Mouse (Mus musculus) left cerebral cortex, postnatal 4 days (tissue): ENCODE measurements around the gene Rimklb. TPM values are rescaled to one million over a fixed set of nuclear protein-coding genes. Genes with fewer than 3 reads are reported as not detected.
"Not testable (repeated sequence)": the region's sequence is repeated elsewhere in the genome, so short reads cannot be mapped to it uniquely, and the experiment has no call there.

Experiments
- DNase-seq: peaks from one replicate; pipeline ENCODE4 v3.0.0-alpha.2; 2022
- intact Hi-C: fragments of 180-260 bp; cut with DNase I; formaldehyde crosslinking; loops from one replicate; pipeline ENCODE4 v1.15.1; 2025
- total RNA-seq, 2 experiments: library from RNA; stranded (reverse); gene quantifications; 2 replicates each; pipeline ENCODE4 v1.2.3; 2021

Gene Rimklb
- 100 to 1,000 TPM; 392 to 432 TPM for total RNA-seq

DNA sequence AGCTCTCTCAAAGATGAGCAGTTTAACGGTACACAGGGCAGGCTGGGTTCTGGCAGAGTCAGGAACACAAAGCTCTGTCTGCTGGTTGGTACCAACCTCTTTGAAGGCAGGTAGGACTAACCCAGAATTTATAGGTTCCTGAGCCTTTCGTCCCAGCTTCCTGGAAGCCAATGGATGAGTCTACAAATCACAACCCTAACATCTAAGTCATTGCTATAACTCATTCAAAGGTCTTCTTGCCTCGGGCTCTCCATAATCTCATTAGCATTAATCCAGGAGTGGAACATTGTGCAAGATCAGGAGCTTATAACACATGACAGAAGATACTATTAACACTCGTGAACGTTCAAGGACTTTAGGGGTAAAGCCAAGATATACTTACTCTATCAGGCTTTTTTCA, at the start of gene Rimklb:
Gene Rimklb (minus strand): TSS at position 101 of the 400 bp plus-strand sequence.
- intact Hi-C loops, result loop anchor here (5.0 kb wide), 1 partner anchor 64 kb away; no protein-coding TSS in a partner anchor
- no peak for DNase-seq

DNA sequence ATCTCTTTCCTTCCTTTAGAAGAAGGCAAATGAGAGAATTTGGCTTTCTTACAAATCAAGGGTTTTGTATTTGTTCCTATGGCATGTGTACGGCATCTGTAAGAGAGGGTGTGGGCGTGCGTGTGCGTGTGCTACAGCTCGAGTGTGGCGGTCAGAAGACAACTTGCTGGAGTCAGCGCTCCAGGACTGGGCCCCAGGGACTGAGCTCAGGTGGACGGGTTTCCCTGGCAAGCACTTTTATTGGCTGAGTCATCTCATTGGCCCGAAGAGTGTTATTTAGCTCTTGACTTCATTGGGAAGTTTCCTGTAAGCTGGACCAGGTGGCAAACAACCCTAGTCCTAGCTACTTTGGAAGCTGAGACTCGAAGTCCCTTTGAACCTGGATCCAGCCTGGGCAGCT, 47.4 kb upstream of the Rimklb start:
- intact Hi-C loops, result no loop called here
- no peak for DNase-seq

DNA sequence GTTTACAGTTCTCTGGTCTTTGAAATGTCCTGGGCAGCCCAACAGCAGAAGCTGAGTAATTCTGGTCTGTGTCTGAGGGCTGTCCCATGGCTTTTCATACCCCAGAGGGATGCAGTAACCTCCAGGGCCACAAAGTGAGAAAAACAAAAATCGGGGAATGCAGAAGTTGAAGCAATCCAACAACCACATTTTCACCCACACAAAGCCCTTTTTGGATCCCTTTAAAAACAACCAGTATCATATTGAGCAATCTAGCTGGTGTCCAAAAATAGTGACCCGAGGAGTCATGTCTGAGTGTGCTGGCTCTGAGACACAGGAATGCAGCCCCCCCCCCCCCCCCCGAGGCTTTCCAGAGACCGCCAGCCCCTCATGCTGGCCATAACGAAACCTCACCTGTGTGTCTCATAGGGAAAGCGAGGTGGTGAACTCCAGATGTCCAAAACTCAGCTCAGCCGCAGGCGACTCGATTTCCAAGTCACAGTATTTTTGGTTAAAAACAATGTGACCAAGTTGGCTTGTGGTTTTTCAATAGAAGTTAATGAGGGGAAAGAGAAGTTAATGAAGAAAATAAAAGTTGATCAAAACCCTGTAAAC, 46.8 kb upstream of the Rimklb start:
- intact Hi-C loops, result no loop called here
- DNase-seq, result no peak

DNA sequence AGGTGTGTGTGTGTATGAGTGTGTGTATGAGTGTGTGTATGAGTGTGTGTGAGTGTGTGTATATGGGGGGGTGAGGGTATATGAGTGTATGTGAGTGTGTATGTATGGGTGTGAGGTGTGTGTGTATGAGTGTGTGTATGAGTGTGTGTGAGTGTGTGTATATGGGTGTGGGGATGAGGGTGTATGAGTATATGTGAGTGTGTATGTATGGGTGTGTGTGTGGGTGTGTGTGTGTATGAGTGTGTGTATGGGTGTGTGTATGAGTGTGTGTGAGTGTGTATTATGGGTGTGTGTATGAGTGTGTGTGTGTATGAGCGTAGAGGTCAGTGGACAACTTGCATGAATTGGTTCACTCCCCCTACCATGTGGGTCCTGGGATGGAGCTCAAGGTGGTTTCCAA, 46.1 kb upstream of the Rimklb start:
- intact Hi-C loops, result no loop called here

DNA sequence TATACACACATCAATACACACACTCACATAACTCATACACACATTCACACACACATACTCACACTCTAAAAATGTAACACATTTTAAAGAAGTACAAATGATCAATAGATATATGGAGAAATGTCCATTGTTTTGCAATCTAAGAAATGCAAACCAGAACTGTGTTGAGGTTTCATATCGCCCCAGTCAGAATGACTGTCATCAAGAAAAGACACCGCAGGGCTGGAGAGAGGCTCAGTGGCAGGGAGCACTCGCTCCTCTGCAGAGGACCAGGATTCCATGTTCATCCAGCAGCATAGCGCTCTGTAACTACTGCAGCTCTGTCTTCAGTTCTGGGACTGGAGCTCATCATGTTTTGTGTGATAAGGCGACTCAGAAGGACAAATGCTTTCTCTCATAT, 45.0 kb upstream of the Rimklb start:
- intact Hi-C loops, result no loop called here
- no peak for DNase-seq

More for the DNA sequence above, 46.1 kb upstream of the Rimklb start:
- DNase-seq, result no peak

DNA sequence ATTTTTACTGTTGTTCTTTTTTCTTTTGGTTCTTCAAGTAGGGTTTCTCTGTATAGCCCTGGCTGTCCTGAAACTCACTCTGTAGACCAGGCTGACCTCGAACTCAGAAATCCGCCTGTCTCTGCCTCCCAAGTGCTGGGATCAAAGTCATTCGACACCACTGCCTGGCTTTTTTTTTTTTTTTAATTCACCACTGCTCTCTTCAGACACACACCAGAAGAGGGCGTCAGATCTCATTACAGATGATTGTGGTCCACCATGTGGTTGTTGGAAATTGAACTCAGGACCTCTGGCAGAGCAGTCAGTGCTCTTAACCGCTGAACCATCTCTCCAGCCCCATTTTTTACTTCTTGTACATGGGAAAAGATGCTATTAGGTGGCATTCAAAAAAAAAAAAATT, 43.9 kb upstream of the Rimklb start:
- intact Hi-C loops, DNase-seq: not testable (repeated sequence)

DNA sequence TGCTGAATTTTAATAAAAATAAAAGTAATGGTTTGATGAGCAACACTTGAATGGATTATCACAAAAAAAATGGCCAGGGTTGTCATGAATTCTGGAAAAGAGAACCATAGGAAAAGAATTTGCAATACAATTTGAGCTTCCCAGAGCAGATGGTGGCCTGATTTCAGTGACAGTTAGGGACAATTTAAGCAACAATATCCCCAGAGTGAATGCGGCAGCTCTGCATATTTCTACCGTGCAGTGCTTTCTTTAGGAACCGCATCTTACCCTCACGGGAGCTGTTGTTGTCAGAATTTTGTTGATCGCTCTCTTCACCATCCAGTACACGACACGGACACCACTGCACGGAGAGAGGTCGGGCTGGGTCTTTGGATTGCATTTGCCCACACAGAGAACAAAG, 41.0 kb upstream of the Rimklb start:
- intact Hi-C loops, result no loop called here
- no peak for DNase-seq

DNA sequence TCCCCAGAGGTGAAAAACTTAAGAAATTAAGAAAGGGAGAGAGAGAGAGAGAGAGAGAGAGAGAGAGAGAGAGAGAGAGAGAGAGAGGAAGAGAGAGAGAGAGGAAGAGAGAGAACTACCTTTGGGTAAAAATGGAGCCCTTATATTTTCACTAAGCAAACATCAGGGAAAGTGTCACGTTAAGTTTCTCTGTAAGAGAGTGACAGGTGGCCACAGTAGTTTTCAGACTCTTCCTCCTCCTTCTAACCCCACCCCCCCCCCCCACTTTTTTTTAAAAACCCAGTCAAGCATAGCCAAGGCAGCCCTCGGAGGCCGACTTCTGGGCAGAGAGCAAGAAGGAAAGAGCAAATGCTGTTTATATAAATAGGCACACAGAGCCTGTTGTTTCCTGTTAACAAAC, 35.5 kb upstream of the Rimklb start:
- no peak for DNase-seq
- intact Hi-C loops, result no loop called here

DNA sequence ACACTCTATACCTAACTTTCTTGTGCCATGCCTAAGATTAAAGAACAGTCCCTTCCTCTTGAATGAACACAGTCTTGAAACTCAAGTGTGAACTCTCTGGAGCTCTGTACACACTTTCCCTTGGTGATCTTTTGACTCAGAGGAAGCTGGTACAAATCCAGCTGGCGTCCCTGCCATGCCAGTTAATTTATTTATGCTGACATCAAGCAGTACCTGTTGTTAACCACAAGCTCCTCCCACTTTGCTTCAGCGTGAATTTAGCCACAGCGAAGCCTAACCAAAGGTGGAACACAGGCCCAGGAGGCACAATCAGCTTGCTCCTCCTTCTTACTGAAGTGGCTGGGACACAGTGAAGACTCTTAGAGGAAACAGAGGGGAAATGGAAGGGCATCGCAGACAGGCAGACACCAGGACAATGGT, 34.3 kb upstream of the Rimklb start:
- intact Hi-C loops, result no loop called here
- DNase-seq, result peak; percentile 7

DNA sequence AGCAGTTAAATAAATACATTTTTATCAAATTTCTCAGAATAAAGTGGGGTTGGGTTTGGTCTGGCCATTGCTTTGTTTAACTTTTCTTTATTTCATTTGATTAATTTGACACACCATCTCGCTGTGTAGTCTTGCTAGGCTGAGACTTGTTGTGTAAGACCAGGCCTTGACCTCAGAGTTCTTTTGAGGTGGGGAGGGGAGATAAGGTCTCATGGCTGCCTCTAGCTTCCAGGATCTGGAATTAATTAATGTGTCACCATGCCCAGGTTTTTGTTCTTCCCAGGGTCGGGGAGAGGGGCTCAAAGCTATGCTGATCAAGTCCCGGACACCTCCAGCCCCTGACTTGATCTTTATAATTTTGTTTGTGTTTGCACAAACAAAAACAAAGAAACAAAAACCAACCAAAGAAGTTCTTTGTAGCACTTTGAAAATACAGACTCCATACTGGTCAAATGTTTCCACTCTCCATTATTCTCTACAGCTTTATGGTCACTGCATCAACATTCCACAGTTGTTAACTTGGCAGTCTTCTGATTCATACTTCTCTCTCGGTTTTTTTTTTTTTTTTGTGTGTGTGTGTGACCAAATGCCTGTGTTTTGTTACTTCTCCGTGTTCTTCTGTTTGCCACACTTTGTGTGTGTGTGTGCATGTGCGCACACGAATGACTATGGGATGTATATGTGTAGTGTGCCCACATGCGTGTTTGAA, 33.1 kb upstream of the Rimklb start:
- intact Hi-C loops, result no loop called here

DNA sequence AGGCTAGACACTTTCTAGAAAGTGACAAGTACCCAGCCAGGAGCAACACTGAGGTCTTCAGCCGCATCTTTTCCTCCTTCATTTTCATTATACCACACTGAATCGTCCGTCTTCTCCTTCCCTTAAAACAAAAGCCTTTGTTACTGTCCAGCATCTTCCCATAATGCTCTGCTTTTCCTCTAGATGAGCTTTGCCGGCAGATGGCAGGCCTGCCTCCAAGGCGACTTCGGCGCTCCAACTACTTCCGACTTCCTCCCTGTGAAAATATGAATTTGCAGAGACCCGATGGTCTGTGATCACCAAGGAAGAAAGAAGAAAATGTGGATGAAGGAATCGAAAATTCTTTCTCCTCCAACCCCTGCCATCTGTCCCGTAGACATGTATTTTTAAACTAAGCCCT, 29.6 kb upstream of the Rimklb start:
- intact Hi-C loops, result loop anchor here (10.0 kb wide), 1 partner anchor 273 kb away; no protein-coding TSS in a partner anchor

More for the DNA sequence above, 33.1 kb upstream of the Rimklb start:
- DNase-seq, result no peak

DNA sequence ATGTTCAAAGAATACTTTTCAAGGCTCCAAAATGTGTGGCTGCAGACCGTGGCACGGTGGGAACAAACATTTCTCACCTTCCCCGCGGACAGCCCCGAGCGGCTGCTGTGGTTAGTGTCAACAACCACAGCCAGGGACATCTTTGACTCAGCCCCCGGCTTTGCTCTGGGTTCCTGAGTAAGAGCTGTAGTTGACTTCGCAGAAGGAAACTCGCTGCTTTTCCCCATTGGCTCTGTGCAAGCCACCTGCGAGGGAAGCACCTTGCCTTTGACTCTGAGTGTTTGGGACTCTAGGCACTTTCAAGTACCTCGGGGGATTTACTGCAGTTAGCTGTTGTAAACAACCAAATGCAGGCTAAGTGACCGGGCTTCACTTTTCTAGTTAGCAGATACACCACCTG, 29.0 kb upstream of the Rimklb start:
- intact Hi-C loops, result loop anchor here (10.0 kb wide), 1 partner anchor 273 kb away; no protein-coding TSS in a partner anchor
- no peak for DNase-seq

More for the DNA sequence above, 29.6 kb upstream of the Rimklb start:
- DNase-seq, result no peak

DNA sequence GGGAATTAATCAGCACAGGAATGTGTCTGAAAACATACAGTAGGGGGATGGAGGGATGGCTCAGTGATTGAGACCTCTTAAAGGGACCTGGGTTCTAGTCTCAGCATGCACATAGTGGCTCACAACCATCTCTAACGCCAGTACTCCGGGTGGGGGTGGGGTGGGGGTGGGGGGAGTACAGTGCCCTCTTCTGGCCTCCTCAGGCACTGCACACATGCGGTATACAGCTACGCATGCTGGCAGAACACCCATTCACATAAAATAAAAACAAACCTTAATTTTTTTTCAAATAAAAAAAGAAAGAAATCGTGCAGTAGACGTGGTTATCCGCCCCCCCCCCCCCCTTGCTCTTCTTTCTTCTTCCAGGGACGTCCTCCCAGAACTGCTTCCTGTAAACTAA, 24.7 kb upstream of the Rimklb start:
- intact Hi-C loops, result loop anchor here (5.0 to 10.0 kb wide), 2 partner anchors 121 to 268 kb away; no protein-coding TSS in a partner anchor
- no peak for DNase-seq

DNA sequence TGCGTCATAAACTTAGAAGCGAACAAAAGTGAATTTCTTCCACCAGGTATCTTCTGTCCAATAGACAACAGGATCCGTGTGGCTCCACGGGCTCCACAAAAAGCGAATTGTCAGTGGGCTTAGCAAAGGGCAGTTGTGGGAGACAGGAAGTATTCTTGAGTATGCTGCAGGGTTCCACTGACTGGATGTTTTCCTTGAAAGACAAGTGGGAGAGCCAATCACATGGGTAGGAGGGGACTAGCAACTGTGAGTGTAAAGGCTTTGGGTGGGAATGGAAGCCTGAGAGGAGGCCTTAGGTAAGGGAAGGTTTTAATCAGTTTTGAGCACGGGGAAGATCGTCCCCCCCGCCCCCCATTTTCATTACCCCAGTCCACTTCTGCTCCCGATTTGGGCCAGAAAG, 24.0 kb upstream of the Rimklb start:
- intact Hi-C loops, result loop anchor here (5.0 to 10.0 kb wide), 2 partner anchors 120 to 268 kb away; no protein-coding TSS in a partner anchor
- DNase-seq, result peak; percentile 13

DNA sequence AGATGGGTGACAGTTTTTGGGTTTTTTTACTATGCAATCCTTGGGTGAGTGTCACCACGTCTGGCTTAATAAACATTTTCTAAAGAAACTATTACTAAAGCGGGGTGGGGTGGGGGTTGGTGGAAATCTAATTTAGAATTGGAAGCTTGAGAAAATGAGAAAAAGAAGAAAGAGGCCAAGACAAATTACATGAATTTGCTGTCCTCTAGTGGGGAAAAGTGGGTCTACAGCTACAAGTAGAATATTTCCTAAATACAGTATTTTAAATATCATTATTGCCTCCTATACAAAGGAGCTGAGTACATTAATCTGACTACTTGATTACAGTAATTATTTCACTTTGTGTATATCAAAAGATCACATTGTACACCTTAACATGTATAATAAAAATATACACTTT, 20.8 kb upstream of the Rimklb start:
- DNase-seq, result no peak
- intact Hi-C loops, result no loop called here

DNA sequence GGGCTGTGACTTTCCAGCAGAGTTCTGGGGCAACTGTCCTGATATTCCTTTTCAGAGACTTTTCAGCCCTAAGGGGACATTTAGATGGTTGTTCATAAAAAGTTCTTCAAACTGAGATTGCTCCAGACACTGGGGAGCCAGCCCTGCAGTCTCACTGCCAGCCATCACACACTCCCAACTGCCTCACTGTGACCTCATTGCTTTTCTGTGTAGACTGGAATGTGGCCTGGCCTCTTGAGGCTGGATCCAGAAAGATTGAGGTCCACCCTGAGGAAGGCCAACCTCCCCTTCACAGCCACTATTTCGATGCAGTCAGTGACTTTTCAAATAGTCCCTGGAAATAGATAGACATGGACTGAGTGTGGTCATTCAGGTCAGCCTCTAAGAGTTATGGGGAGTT, 19.1 kb upstream of the Rimklb start:
- intact Hi-C loops, result no loop called here
- no peak for DNase-seq

DNA sequence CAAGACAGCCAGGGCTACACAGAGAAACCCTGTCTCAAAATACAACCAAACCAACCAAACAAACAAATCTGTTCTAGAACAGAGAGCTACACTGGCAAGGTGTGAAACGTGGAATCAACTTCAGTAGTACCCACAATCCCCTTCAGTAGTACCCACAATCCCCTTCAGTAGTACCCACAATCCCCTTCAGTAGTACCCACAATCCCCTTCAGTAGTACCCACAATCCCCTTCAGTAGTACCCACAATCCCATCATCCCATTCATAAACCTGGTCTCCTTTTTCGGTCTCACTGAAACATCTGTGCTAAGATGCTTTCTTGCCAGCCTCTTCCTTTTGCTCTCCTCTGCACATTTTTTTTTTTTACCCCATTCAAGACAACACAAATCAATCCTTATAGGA, 17.2 kb upstream of the Rimklb start:
- DNase-seq, intact Hi-C loops: not testable (repeated sequence)

DNA sequence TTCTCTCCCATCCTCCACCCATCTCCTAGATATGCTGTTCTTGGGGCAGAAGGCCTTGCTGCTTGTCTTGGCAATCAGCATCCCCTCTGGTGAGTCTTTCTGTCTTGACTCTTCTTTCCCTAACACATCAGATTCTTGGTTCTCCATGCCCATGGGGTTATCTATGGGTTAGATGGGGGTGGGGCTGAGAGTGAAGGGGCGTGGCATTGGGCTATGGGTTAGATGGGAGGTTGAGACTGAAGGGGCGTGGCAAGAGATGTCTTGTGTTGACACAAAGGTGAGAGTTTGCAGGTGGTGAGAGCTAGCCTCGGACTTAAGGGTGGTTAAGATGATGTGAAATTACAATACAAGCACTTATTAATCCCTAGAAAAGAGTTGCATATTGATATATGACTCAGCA, 15.8 kb upstream of the Rimklb start:
- no peak for DNase-seq
- intact Hi-C loops, result no loop called here

DNA sequence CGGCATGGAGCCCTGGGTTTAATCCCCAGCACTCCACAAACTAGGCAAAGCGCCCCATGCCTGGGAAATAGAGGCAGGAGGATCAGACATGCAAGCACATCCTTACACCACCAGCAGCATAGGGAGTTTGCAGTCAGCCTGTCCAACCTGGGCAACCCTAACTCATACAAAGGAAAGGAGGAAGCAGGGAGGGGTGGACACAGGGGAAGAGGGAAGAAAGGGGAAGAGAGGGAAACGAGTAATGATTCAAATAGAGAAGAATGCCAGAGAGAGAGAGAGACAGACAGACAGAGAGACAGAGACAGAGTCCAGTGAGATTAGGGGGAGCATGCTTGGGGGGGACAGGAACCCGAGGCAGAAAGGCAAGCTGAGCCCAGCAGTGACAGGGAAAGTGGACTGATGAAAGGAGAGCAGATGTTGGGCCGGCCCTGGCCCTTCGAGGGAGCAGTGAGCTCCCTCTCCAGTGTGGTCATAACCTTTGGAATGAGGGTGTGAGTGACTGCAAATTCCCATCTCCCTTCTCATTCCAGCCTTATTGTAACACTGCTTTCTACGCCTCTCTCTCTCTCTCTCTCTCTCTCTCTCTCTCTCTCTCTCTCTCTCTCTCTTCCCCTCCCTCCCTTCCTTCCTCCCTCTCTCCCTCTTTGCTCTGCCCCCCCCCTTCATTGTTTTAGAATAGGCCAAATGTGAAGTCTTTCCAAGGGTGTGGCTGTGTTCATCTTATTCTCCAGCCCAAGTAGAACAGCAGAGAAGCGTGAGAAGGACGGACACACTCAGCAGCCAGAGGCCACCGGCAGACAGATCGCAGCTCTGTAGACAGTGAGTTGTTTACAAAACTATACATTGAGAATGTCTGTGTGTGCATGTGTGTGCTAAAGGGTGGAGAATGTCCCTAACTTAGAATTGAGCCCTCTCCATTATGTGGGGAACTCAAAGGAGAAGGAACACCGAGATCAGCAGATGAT, 14.6 kb upstream of the Rimklb start:
- intact Hi-C loops, result no loop called here
- DNase-seq, result no peak

DNA sequence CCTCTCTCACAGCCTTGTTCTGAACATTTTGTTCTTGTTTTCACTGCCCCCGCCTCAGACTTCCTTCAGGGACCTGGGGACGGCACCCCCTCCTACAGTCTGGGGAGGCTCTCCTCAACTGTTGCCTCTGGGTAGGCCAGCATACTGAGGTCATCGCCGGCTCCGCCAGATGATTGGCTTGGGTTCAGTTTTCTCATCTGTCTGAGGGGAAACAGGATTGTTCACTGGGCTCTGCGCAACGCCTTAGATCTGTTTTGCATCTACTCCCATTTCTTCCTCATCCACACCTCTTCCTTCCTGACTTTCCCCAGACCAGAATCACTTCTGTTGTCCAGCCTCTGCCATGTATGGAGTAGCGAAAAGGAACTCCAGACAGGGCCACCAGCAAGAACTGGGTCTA, 9.9 kb upstream of the Rimklb start:
- intact Hi-C loops, result no loop called here
- no peak for DNase-seq

DNA sequence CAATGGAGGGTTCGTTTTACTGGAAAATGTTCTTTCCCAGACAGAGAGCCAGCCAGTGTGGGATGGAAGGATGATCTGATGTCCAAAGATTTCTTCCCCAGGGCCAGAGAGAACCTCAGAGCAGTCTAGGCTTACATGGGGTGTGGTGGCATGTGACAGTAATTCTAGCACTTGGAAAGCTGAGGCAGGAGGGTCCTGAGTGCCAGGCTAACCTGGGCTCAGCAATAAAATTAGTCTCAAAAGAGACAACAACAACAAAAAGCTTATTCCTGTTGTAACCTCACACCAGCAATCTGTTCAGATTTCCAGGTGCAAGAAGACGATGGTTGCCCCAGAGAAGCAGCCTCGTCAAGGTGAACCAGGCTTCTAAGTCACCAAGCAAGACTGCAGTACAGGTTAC, 7.0 kb upstream of the Rimklb start, which contains the start of gene Mfap5:
Gene Mfap5 (plus strand): TSS at position 301 of the 400 bp plus-strand sequence.
- DNase-seq, result no peak

More for the DNA sequence above, 7.0 kb upstream of the Rimklb start, which contains the start of gene Mfap5:
- intact Hi-C loops, result no loop called here
